Mouse (Mus musculus) granulocyte monocyte progenitor cell, adult 5-6 weeks (primary cell): ENCODE data around the gene Tmem189. TPM values are rescaled to one million over a fixed set of nuclear protein-coding genes. Genes with fewer than 3 reads are reported as not detected.
"Not testable (repeated sequence)": the region's sequence is repeated elsewhere in the genome, so short reads cannot be mapped to it uniquely, and the experiment has no call there.

ENCODE experiments used
- ATAC-seq: replicated peaks from 2 replicates; pipeline ENCODE4 v1.8.0; 2016; ENCODE audit warnings: mild to moderate bottlenecking, moderate TSS enrichment, inconsistent platforms; ENCODE audit not compliant: poor library complexity, severe bottlenecking
- total RNA-seq, 2 experiments: library from RNA; stranded (forward) in 1 of 2; stranded (reverse) in 1 of 2; fragments of 200-712, 200-1000 nt in 1 of 2; fragments of >200 nt in 1 of 2; fragmentation: Nextera tagmentation in 1 of 2; gene quantifications; 2 replicates each; pipeline ENCODE4 v1.2.3; 2014 to 2017

The Tmem189 gene
- total RNA-seq, 2 experiments from 2014 or later = 13.6 to 28.9 TPM

DNA sequence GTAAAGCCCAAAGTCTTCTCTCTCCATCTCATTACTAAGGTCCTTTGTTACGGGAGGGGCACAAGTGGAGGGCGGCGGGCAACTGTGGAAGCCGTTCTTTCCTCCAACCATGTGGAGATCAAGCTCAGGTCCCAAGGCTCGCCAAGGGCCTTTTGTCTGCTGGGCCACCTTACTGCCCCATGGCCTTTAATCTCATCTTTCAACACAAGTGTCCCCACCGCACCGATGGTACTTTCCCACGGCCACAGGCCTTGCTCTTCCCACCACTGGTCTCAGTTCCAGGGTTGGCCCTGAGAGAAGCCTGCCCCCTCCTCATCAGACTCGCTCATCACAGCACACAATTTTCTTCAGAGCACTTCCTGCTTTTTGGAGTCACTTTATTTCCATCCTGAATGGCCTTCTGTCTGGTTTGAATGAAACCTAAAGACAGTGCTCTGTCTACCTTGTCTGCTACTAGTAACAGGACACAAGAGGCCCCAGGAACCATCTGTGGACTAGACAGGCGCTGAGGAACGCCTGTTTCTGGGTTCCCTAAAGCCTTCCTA lies 59.9 kb downstream of the Tmem189 start:
- ATAC-seq = no peak

DNA sequence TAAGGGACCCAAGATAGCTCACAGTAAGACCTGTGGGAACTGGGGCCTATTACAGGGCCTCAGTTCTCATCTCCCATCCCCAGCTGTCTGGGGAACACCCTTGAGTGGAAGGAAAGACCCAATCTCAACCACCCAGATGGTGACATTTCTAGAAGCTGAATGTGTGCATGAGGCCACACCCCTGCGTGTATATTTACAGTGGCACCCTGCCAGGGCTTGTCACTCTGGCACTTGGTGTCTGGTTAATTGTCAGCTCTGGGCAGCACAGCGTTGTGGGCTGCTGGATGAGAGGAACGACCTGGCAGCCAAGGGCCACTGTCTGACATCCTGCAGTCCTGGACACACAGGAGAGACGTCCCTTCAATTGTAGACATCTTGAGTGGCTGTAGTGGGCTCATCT lies 60.8 kb downstream of the Tmem189 start:
- no peak for ATAC-seq

- ATAC-seq = no peak
Measured at GRCm38 (mm10) chr2:167627019-167627418, 62.6 kb downstream of the Tmem189 start.

- no peak for ATAC-seq
Measured at GRCm38 (mm10) chr2:167625670-167626069, 64.0 kb downstream of the Tmem189 start.

DNA sequence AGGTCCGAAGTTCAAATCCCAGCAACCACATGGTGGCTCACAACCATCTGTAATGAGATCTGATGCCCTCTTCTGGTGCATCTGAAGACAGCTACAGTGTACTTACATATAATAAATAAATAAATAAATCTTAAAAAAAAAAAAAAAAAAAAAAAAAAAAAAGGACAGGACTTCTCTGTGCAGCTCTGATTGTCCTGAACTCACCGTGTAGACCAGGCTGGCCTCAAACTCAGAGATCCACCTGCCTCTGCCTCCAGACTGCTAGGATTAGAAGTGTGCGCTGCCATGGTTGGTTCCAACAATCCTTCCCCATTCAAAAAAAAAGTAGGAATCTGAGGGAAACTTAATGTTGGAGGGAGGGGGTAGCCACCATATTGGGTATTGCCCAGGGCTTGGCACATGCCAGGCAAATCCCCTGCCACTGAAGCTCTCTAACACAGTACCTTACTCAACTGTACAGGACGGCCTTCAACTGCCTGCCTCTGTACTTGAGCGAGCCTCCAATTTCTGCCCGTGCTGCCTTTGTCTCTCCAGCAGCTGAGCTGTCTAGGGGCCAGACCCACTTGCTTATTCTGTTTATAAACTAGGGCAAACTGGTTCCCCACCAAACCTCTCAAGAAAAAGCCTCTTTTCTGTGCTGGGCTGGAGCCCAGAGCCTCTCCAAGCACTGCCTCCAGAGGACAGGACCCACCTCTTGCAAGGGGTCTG lies 65.1 kb downstream of the Tmem189 start:
- ATAC-seq = no peak

DNA sequence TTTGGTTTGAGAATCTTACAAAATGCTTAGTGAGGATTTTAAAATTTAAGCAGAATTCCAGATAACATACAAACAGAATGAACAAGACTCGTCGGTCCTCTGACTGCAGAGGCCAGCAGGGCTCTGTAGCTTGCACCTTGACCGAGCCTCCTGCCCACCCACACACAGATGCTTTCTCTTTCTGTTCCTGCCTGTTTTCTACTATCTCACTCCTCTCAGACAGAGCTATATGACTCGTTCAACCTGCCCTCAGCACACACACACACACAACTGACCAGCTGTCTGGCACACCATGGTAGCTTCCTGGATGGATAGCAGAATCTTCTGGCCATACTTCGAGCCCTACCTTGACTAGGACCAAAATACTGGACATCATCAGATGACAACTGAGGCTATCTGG lies 66.7 kb downstream of the Tmem189 start:
- ATAC-seq = no peak

DNA sequence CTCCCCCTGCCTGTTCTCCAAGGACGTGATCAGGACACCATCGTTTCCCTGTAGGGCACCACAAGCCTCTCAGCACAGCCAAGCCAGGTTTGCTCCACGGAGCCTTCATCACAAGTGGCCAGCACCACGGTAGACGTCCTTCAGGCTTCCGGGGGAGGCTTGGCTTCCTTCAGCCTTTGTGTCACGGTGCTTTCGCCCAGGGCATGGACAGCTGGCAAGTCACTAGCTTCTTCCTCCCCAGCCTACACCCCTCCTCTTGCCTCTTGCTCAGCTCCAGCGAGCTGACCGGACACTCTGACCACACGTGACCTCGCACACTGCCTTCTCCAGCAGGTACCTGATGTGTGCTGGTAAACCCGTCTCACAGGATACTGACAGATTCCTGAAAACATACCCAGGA lies 67.3 kb downstream of the Tmem189 start:
- ATAC-seq = no peak

GRCm38 (mm10) chr2:167621255-167622087 lies 68.2 kb downstream of the Tmem189 start:
- ATAC-seq = no peak

GRCm38 (mm10) chr2:167617472-167617871 lies 72.2 kb downstream of the Tmem189 start:
- no peak for ATAC-seq

DNA sequence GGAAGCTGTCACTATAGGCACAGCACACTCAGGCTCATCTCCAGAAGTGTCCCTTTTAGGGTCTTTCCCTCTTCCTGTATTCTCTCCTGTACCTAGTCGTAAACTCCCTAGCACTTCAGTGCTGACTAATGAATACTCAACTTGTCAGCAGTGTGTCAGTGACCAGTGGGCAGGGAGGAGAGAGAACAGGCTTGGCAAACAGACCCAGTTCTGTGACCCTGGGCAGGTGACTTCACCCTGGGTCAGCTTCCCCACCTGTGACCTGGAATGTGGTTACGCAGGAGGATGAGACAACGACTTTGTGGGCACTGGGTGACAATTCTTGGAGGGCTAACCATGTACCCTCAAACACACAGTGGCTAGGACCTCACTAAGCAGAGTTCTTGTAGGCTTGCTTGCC lies 72.6 kb downstream of the Tmem189 start:
- no peak for ATAC-seq

DNA sequence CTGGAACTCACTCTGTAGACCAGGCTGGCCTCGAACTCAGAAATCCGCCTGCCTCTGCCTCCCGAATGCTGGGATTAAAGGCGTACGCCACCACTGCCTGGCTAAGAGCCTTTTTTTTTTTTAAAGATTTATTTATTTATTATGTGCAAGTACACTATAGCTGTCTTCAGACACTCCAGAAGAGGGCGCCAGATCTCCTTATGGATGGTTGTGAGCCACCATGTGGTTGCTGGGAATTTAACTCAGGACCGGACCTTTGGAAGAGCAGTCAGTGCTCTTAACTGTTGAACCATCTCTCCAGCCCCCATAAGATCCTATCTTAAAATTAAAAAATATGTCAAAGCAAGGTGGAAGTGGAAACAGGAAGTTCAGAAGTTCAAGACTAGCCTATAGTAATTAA lies 76.3 kb downstream of the Tmem189 start:
- not testable (repeated sequence) for ATAC-seq

DNA sequence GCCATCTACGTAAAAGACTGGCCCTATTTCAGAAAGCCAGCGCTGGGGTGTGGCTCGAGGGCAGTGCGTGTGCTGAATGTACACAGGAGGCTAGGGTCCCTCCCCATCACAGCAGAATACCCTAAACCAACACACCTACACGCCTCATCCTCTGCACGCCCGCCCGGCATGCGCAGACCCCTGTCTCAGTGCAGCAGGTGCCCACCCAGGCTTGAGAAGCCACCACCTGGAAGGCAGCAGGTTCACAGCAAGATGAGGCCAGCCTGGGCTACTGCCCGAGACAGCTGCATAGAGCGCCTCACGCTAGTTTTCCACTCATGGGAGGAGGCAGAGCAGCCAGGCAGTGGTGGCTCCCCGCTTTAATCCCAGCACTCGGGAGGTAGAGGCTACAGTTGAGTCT lies 77.5 kb downstream of the Tmem189 start:
- ATAC-seq = no peak

DNA sequence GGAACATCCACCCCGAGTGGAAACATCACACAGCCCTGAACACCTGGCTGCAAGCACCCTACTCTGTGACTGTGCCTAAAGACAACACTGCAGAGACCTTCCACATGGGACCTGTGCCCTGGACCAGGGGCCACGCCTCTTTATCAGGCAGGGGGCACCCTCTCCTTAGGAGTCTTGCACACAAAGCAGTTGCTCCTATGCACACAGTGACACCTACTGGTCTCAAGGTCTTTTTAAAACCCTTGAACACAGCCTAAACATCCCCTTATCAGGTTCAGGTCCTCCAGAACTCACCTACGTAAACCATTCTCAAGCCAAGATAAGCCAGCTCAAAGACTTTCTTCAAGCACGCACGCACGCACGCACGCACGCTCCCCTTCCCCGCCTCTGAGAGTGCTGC lies 78.3 kb downstream of the Tmem189 start:
- 0 out of 2 replicates have a peak, but pooled peaks have one; percentile 15 for ATAC-seq

- ATAC-seq = 0 out of 2 replicates have a peak, but pooled peaks have one; percentile 1
Measured at GRCm38 (mm10) chr2:167606745-167607123, 82.9 kb downstream of the Tmem189 start.

DNA sequence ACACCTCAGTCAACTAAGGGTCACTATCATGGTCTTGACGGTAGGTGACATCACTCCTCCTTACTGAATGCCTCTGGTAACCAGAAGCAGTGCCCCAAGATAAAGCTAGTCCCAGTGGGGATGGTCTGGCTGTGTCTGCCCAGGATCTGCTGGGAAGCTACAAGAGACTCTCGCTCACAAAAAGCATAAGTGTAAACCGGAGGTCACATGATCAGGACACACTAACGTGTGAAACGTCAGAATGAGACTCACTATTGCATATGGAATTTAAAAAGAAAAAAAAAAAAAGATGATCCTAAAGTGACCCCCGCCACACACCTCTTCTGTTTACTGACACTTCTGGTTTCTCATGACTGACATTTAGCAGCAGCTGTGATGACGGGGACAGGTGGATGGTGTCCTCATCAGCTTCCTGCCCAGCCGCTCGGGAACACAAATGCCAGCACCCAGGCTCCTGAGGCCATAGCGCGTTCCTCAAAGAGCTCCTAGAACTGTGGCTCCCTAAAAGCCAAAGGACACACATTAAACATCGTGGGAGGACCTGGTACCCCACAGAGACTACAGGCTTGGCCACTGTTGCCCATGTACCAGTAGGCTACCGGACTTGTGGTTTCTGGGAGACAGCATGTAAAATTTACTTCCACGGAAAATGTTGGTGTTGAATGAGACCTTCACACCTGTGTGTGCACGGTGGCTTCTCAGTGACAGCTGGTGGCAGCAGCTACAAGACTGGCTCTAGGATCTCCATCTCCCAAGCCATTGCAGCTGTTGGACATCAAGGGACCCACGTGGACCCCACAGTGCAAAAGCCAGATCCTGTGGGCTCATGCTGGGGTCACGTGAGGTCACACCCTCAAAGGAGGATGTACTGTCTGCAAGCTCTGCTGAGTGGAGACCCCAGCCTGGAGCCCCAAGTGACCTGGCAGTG lies 83.5 kb downstream of the Tmem189 start:
- 0 out of 2 replicates have a peak, but pooled peaks have one; percentile 4 for ATAC-seq

DNA sequence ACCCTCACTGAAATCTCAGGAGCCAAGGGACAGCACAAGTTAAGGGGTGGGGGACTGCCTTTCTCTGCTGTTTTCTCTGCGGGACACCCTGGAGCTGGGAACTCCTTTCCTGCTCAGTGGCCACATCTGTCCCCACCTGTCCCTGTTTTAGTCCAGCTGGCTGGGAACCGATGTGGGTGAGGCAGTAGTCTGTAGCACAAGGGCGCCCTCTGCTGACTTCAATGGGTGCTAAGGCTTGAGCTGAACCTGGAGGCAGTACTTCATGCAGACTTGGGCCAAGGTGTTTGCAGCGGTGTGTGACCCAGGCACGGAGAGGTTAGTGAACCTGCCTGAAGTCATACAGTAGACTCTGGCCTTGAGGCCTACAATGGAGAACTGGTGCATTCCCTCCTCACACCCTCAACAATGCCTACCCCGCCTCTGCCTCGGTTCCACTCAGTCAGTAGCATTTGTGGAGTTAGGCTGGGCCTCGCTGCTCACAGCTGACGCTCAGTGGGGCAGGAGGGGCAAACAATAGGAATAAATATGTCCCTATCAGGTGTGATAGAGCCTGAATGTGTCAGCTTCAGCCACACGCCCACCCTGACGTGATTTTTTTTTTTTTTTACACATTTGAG lies 84.3 kb downstream of the Tmem189 start:
- peak; percentile 79 for ATAC-seq

DNA sequence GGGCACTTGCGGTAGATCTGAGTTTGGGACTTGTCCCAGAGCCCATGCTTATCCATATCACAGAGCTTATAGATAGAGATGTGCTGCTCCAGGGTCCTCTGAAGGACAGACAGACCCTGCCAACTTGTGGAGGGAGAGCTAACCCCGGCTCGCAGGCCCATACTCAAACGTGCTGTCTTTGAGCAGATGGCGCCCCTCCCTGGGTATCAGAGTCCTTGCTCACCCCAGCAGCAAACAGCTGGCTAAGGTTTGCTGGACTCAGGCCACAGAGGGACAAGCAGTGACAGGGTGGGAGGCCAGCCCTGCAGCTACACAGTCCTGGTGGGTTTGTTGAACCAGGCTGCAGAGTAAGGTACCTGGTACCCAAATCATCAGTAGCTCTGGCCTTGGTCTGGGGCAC lies 86.6 kb downstream of the Tmem189 start:
- ATAC-seq = no peak

DNA sequence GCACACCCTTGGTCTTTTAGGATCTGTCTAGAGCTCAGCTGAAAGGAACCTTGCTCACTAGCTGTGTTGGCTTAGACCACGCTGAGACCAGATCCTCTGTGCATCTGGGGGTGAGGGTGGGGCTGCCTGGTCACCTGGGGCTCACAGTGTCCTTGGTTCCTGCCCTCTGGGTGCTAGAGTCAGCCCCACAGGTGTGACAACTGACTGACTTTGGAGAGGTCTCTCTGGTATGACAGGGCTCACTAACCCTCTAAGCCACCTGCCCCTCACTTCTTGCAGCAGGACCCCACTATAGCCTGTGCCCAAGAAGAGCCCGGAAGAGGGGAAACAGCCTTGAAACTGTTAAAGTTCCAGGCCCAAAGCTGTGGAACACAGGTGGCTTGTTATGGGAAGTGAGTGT lies 87.3 kb downstream of the Tmem189 start:
- ATAC-seq = no peak

GRCm38 (mm10) chr2:167600481-167600995 lies 89.1 kb downstream of the Tmem189 start:
- no peak for ATAC-seq

GRCm38 (mm10) chr2:167599917-167600316 lies 89.7 kb downstream of the Tmem189 start:
- ATAC-seq = no peak
